Comparison of ENCODE assay signal across 7 mouse cellular contexts in genomic region chr14:84448381-84448771, GRCm38 (mm10). TPM values are rescaled to one million over a fixed set of nuclear protein-coding genes. Genes with fewer than 3 reads are reported as not detected.
DNase-seq lines count a peak whose midpoint lies in the region; ATAC-seq and TF ChIP-seq lines count a peak whose summit lies in the region.

No protein-coding gene starts in this region.

- no peak for DNase-seq in spleen, adult 2 months (ENCODE audit: low read depth in 1 of 2, low spot score in 2 of 2)
- DNase-seq in spleen, postnatal 14 days (ENCODE audit: low spot score in 2 of 2): no peak
- peak; percentile 32 for DNase-seq in liver, embryonic 11.5 days (ENCODE audit: low spot score)
- no peak for DNase-seq in left cerebral cortex, adult 18-20 months (ENCODE audit: low spot score in 2 of 2)
- no peak for DNase-seq in cerebellum, adult 18-20 months
- DNase-seq in thymus, adult 2 months: no peak

- no peaks in the 10 kb centered on the region; the same call in 1 of the 2 replicates for H3K4me1 ChIP-seq in spleen, adult 2 months (ENCODE audit: control insufficient read depth, insufficient read depth, insufficient read length)
- peaks cover 29% of the 10 kb centered on the region for H3K4me1 ChIP-seq in hindbrain, embryonic 13.5 days (replicated peaks)
- 0 out of 2 replicates have a peak, but pooled peaks cover 4% of the 10 kb centered on the region for H3K4me1 ChIP-seq in liver, embryonic 11.5 days (replicated peaks; ENCODE audit: control insufficient read depth, insufficient read depth, low read length)
- H3K4me1 ChIP-seq in thymus, adult 2 months (replicated peaks; ENCODE audit: control insufficient read depth, insufficient read depth, low read length): peaks cover 2% of the 10 kb centered on the region; the same call in 1 of the 2 replicates

- no peaks in the 10 kb centered on the region for H3K9me3 ChIP-seq in hindbrain, embryonic 13.5 days
- H3K9me3 ChIP-seq in liver, embryonic 11.5 days (ENCODE audit: control insufficient read depth, low read length): no peaks in the 10 kb centered on the region

- H3K27me3 ChIP-seq in spleen, adult 2 months (ENCODE audit: control insufficient read depth, insufficient read depth, low read length): peaks cover 17% of the 10 kb centered on the region
- peaks cover 22% of the 10 kb centered on the region for H3K27me3 ChIP-seq in hindbrain, embryonic 13.5 days
- H3K27me3 ChIP-seq in liver, embryonic 11.5 days (replicated peaks; ENCODE audit: control insufficient read depth, insufficient read depth, low read length): peaks cover 52% of the 10 kb centered on the region
- H3K27me3 ChIP-seq in thymus, adult 2 months (ENCODE audit: control insufficient read depth, insufficient read depth, low read length): peaks cover 9% of the 10 kb centered on the region; the same call in 1 of the 2 replicates

- TF ChIP-seq CTCF in spleen, adult 2 months (IDR thresholded peaks at IDR 0.05; ENCODE audit: extremely low read depth, insufficient read depth, insufficient read length, insufficient replicate concordance): no peak
- no peak for TF ChIP-seq CTCF in thymus, adult 2 months (IDR thresholded peaks at IDR 0.05; ENCODE audit: borderline replicate concordance, control insufficient read depth, extremely low read depth, insufficient read depth, low read length, poor library complexity)

- no peak overlapping the region for H3K27ac ChIP-seq in spleen, adult 2 months (ENCODE audit: insufficient read depth, low read length)
- H3K27ac ChIP-seq in hindbrain, embryonic 13.5 days: no peak overlapping the region
- no peak overlapping the region for H3K27ac ChIP-seq in liver, embryonic 11.5 days (ENCODE audit: low read depth, low read length)
- H3K27ac ChIP-seq in thymus, adult 2 months (ENCODE audit: control insufficient read depth, insufficient read depth, low read length): no peak overlapping the region

- H3K9ac ChIP-seq in hindbrain, embryonic 13.5 days: peak overlapping the region; percentile 79
- no peak overlapping the region for H3K9ac ChIP-seq in liver, embryonic 11.5 days (ENCODE audit: low read depth, low read length)

- H3K4me2 ChIP-seq in hindbrain, embryonic 13.5 days: peak overlapping the region; percentile 94
- peak overlapping the region; percentile 77 for H3K4me2 ChIP-seq in liver, embryonic 11.5 days

- WGBS in spleen, adult 2 months: 19% methylated on average over 15 of the region's 15 CpGs
- WGBS in hindbrain, embryonic 13.5 days: 2% methylated on average over 15 of the region's 15 CpGs
- WGBS in liver, embryonic 11.5 days: 3% methylated on average over 15 of the region's 15 CpGs
- 14% methylated on average over 15 of the region's 15 CpGs for WGBS in thymus, adult 2 months

- no peak for TF ChIP-seq POLR2A in spleen, adult 2 months (IDR thresholded peaks at IDR 0.05; ENCODE audit: low read depth, low read length)
- TF ChIP-seq POLR2A in thymus, adult 2 months (IDR thresholded peaks at IDR 0.05; ENCODE audit: control insufficient read depth, extremely low read depth, insufficient read depth, low read length, poor library complexity): no peak

- ATAC-seq in hindbrain, embryonic 13.5 days (ENCODE audit: low FRiP score): no peak
- ATAC-seq in liver, embryonic 11.5 days (replicated peaks; ENCODE audit: low FRiP score): no peak

- H3K36me3 ChIP-seq in spleen, adult 2 months (ENCODE audit: control insufficient read depth, insufficient read depth, low read length): no peaks in the 10 kb centered on the region
- H3K36me3 ChIP-seq in hindbrain, embryonic 13.5 days: no peaks in the 10 kb centered on the region
- H3K36me3 ChIP-seq in liver, embryonic 11.5 days (ENCODE audit: control insufficient read depth, insufficient read depth, low read length): no peaks in the 10 kb centered on the region
- H3K36me3 ChIP-seq in thymus, adult 2 months (ENCODE audit: control insufficient read depth, insufficient read depth, low read length): no peaks in the 10 kb centered on the region

- H3K4me3 ChIP-seq in spleen, adult 2 months (ENCODE audit: extremely low read depth, insufficient read depth, insufficient read length): peak overlapping the region; percentile 25; the same call in 1 of the 2 replicates
- H3K4me3 ChIP-seq in hindbrain, embryonic 13.5 days: peak overlapping the region; percentile 65
- peak overlapping the region; percentile 52 for H3K4me3 ChIP-seq in liver, embryonic 11.5 days (ENCODE audit: low read depth, low read length)
- no peak overlapping the region for H3K4me3 ChIP-seq in thymus, adult 2 months (ENCODE audit: control insufficient read depth, insufficient read depth, low read length)

RNA-seq across cellular contexts. Expression of gene Pcdh17, which starts 5.0 kb away (rescaled TPM):
- 1.4 and 1.5 TPM in 2 replicates for polyA plus RNA-seq in spleen, adult 2 months (2012; rRNA removed)
- 18.8 and 19.2 TPM in 2 replicates for polyA plus RNA-seq in hindbrain, embryonic 13.5 days (2015; fragmentation: Nextera tagmentation; extraction: Ambion mirVana)
- polyA plus RNA-seq in liver, embryonic 11.5 days (2014; fragmentation: Nextera tagmentation; extraction: Ambion mirVana): 3.1 and 3.3 TPM in 2 replicates
- 10 to 100 TPM; 26.1 to 30.5 TPM for total RNA-seq in left cerebral cortex, adult 18-20 months (2021)
- polyA plus RNA-seq in thymus, adult 2 months (2012; rRNA removed): 0.63 and 0.70 TPM in 2 replicates
